In genomic region chr19:27450458-27450857, GRCm38 (mm10) we compare ENCODE assay signal across 7 mouse cellular contexts. TPM values are rescaled to one million over a fixed set of nuclear protein-coding genes. Genes with fewer than 3 reads are reported as not detected.
DNase-seq lines count a peak whose midpoint lies in the region; ATAC-seq and TF ChIP-seq lines count a peak whose summit lies in the region.

No protein-coding gene starts in this region.

- no peaks in the 10 kb centered on the region for H3K27me3 ChIP-seq in heart, postnatal 0 days (ENCODE audit: control insufficient read depth, insufficient read depth, low read length)

- no peak overlapping the region for H3K4me2 ChIP-seq in heart, postnatal 0 days (ENCODE audit: low read depth, low read length)

- no peak for TF ChIP-seq EP300 in heart, postnatal 0 days (IDR thresholded peaks at IDR 0.05; ENCODE audit: low read depth)

- H3K9me3 ChIP-seq in heart, postnatal 0 days (replicated peaks; ENCODE audit: control insufficient read depth, low read length): 0 out of 2 replicates have a peak, but pooled peaks cover 3% of the 10 kb centered on the region

- ATAC-seq in heart, postnatal 0 days (ENCODE audit: insufficient read depth, low read depth): peak; percentile 30; the same call in 1 of the 2 replicates
- ATAC-seq in megakaryocyte progenitor cell, adult 5-6 weeks (replicated peaks; ENCODE audit: poor library complexity): peak; percentile 76

- no peak for TF ChIP-seq POLR2A in cortical plate, adult 2 months (IDR thresholded peaks at IDR 0.05; ENCODE audit: extremely low read depth, insufficient read depth, low read length)

- H3K36me3 ChIP-seq in heart, postnatal 0 days (replicated peaks; ENCODE audit: control insufficient read depth, insufficient read depth, low read length): no peaks in the 10 kb centered on the region

- no peak overlapping the region for H3K9ac ChIP-seq in heart, postnatal 0 days (replicated peaks; ENCODE audit: low read depth, low read length)

- peak; percentile 23 for DNase-seq in CD4-positive helper T cell, adult 2 months (ENCODE audit: low read depth, low spot score)
- peak; percentile 93 for DNase-seq in NIH3T3 (ENCODE audit: low read depth)
- DNase-seq in heart, postnatal 0 days (ENCODE audit: low spot score): peak; percentile 41
- DNase-seq in layer of hippocampus, postnatal 25 days (ENCODE audit: extremely low spot score in 1 of 2, low spot score in 1 of 2): peak; percentile 52 to 82
- peak; percentile 89 for DNase-seq in right cerebral cortex, postnatal 4 days

- TF ChIP-seq CTCF in cortical plate, adult 2 months (IDR thresholded peaks at IDR 0.05; ENCODE audit: extremely low read depth, insufficient read depth, low read length): peak; percentile 81
- peak; percentile 92 for TF ChIP-seq CTCF in heart, postnatal 0 days (IDR thresholded peaks at IDR 0.05; ENCODE audit: low read depth)

- H3K4me1 ChIP-seq in cortical plate, adult 2 months (ENCODE audit: control insufficient read depth, insufficient read depth, low read length): no peaks in the 10 kb centered on the region
- H3K4me1 ChIP-seq in heart, postnatal 0 days (ENCODE audit: control insufficient read depth, insufficient read depth): no peaks in the 10 kb centered on the region

- H3K4me3 ChIP-seq in cortical plate, adult 2 months (ENCODE audit: insufficient read depth, low read length): no peak overlapping the region
- H3K4me3 ChIP-seq in heart, postnatal 0 days (ENCODE audit: low read depth, low read length): no peak overlapping the region

- 30% methylated on average over 4 of the region's 4 CpGs for WGBS in heart, postnatal 0 days

- H3K27ac ChIP-seq in cortical plate, adult 2 months (ENCODE audit: insufficient read depth, low read length): no peak overlapping the region
- no peak overlapping the region for H3K27ac ChIP-seq in heart, postnatal 0 days (ENCODE audit: low read depth)

RNA-seq across cellular contexts. Expression of gene Pum3, which starts 20.8 kb away (rescaled TPM):
- 22.8 and 25.0 TPM in 2 replicates for polyA plus RNA-seq in cortical plate, adult 2 months (2012; rRNA removed)
- 4.5 and 5.0 TPM in 2 replicates for total RNA-seq in heart, postnatal 0 days (2014; rRNA removed; ENCODE audit: low replicate concordance)
- polyA plus RNA-seq in heart, postnatal 0 days (2015; fragmentation: Nextera tagmentation; extraction: Ambion mirVana): 34.9 and 53.3 TPM in 2 replicates
- 10 to 100 TPM; 50.2 to 55.3 TPM for total RNA-seq in layer of hippocampus, postnatal 25 days (2021)
- 201 and 209 TPM in 2 replicates for total RNA-seq in megakaryocyte progenitor cell, adult 5-6 weeks (2015)
- total RNA-seq in megakaryocyte progenitor cell, adult 5-6 weeks (2017): 155 and 169 TPM in 2 replicates

Comparison
In these comparisons a context has a peak if more than half of its experiments do, and no peak if none do; other contexts are left out.
1. DNase-seq: peak in every context shown above with its lines; median percentile 93 in NIH3T3; 89 in right cerebral cortex, postnatal 4 days; 67 in layer of hippocampus, postnatal 25 days; 41 in heart, postnatal 0 days; 23 in CD4-positive helper T cell, adult 2 months.